Mouse (Mus musculus) heart, embryonic 15.5 days (tissue): ENCODE results near the gene Sumo1. TPM values are rescaled to one million over a fixed set of nuclear protein-coding genes. Genes with fewer than 3 reads are reported as not detected.

Experiments
- ATAC-seq: fragments of 200-750 bp; cut with Nextera tagmentation; replicated peaks from 2 replicates; pipeline ENCODE4 v1.8.0; 2017; ENCODE audit warnings: low read depth, moderate TSS enrichment; ENCODE audit not compliant: insufficient number of reproducible peaks, insufficient read depth, low FRiP score
- H3K27ac ChIP-seq: fragments of 300-500 bp; sonication (generic); 2 replicates; pipeline ENCODE4 v1.5.1; 2015; ENCODE audit warnings: mild to moderate bottlenecking, inconsistent platforms
- H3K27me3 ChIP-seq: fragments of 300-500 bp; sonication (generic); 2 replicates; pipeline ENCODE4 v1.6.1; 2015; ENCODE audit warnings: inconsistent platforms
- H3K36me3 ChIP-seq: fragments of 300-500 bp; sonication (generic); 2 replicates; pipeline ENCODE4 v1.6.1; 2015; ENCODE audit warnings: mild to moderate bottlenecking, inconsistent platforms
- H3K4me1 ChIP-seq: fragments of 300-500 bp; sonication (generic); replicated peaks from 2 replicates; pipeline ENCODE4 v1.6.1; 2015; ENCODE audit warnings: inconsistent platforms
- H3K4me2 ChIP-seq: fragments of 300-500 bp; sonication (generic); 2 replicates; pipeline ENCODE4 v1.6.1; 2015; ENCODE audit warnings: inconsistent platforms, mild to moderate bottlenecking, moderate library complexity
- H3K4me3 ChIP-seq: fragments of 300-500 bp; sonication (generic); 2 replicates; pipeline ENCODE4 v1.5.1; 2015; ENCODE audit warnings: mild to moderate bottlenecking, inconsistent platforms
- H3K9ac ChIP-seq: fragments of 300-500 bp; sonication (generic); 2 replicates; pipeline ENCODE4 v1.6.1; 2015; ENCODE audit warnings: mild to moderate bottlenecking, inconsistent platforms
- H3K9me3 ChIP-seq: fragments of 300-500 bp; sonication (generic); replicated peaks from 2 replicates; pipeline ENCODE4 v1.6.1; 2016; ENCODE audit warnings: inconsistent platforms
- WGBS: fragments of 180-500 bp; shearing (Covaris S2); methylation state at CpG from one replicate; pipeline ENCODE4 v1.1.7; 2015; ENCODE audit warnings: mixed read lengths; 5-methylcytosine and 5-hydroxymethylcytosine counted together
- polyA plus RNA-seq: library from polyadenylated mRNA; unstranded; fragments of >200 nt; fragmentation: Nextera tagmentation; extraction: Ambion mirVana; gene quantifications from 2 replicates; pipeline ENCODE4 v1.2.1, GENCODE M21; 2015

Gene Sumo1
- polyA plus RNA-seq, 1 experiment from 2014 or later = 215 TPM

DNA sequence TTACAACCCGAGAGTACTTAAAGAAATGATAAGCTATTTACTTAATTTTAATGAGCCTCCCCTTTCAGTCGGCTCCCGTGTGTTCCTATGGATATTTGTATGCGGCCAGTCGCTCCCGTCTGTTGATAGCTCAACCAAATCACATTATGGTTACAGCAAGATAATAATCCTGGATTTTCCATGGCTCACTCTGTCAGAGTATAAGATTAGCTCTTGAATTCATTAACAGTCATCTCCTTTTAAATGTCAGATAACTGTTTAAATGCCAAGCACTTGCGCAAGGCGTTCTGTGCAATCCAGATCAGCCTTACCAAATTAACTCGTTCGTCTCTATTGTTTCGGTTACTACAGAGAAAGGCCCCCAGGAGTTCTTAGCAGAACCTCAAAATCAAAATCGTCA, 77.8 kb downstream of the Sumo1 start:
- ATAC-seq = no peak
- Histone ChIP-seq H3K9ac (no peak overlapping the region), H3K36me3 (no peaks in the 10 kb centered on the region), H3K4me3 (0 out of 2 replicates have a peak overlapping the region, but pooled peaks have one; percentile 11), H3K27me3 (peaks cover 41% of the 10 kb centered on the region), H3K27ac (no peak overlapping the region), H3K4me2 (peak overlapping the region; percentile 42), H3K9me3 (no peaks in the 10 kb centered on the region), H3K4me1 (peaks cover 16% of the 10 kb centered on the region)
- 24% methylated on average over 12 of the region's 12 CpGs for WGBS

DNA sequence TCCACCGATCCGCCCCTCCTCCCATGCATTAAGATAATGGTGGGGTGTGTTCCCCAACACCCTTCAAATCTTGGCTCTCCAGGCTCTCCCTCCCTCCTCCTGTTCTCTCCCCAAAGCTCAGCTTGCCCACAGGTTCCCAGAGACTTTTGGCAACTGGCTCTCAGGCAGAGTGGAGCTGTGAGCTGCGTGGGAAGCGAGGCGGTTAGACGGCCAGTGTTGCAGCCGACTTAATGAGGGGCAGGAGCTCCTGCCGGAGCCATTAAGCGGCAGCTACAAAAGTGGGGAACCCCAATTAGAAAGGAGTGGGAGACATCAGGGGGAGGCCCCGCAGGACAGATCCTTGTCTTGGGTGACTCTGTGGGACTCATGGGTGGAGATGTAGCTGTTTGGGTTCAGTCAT, 78.3 kb downstream of the Sumo1 start:
- Histone ChIP-seq H3K9me3 (no peaks in the 10 kb centered on the region), H3K27me3 (peaks cover 41% of the 10 kb centered on the region), H3K36me3 (no peaks in the 10 kb centered on the region), H3K4me1 (peaks cover 16% of the 10 kb centered on the region), H3K27ac (no peak overlapping the region), H3K9ac (no peak overlapping the region), H3K4me2 (peak overlapping the region; percentile 42), H3K4me3 (0 out of 2 replicates have a peak overlapping the region, but pooled peaks have one; percentile 11)
- ATAC-seq = no peak
- WGBS = 17% methylated on average over 10 of the region's 10 CpGs

DNA sequence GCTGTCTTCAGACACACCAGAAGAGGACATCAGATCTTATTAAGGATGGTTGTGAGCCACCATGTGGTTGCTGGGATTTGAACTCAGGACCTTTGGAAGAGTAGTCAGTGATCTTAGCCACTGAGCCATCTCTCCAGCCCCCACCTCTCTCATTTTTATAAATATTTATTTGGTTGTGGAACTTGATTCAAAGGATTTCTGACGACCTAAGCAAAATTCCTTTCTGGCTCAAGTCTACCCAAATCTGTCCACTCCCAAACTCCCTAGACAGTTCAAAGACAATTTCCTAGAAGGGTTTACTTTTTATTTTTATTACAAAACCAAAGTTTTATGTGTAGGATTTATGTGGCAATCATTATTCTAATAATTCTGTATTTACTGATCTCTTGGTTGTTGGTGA, 81.4 kb downstream of the Sumo1 start:
- Histone ChIP-seq H3K27me3 (peaks cover 47% of the 10 kb centered on the region), H3K9me3 (no peaks in the 10 kb centered on the region), H3K4me2 (no peak overlapping the region), H3K27ac (no peak overlapping the region), H3K9ac (no peak overlapping the region), H3K4me1 (peaks cover 18% of the 10 kb centered on the region), H3K4me3 (no peak overlapping the region), H3K36me3 (no peaks in the 10 kb centered on the region)
- no peak for ATAC-seq
- 77% methylated on average over 1 of the region's 1 CpGs for WGBS

DNA sequence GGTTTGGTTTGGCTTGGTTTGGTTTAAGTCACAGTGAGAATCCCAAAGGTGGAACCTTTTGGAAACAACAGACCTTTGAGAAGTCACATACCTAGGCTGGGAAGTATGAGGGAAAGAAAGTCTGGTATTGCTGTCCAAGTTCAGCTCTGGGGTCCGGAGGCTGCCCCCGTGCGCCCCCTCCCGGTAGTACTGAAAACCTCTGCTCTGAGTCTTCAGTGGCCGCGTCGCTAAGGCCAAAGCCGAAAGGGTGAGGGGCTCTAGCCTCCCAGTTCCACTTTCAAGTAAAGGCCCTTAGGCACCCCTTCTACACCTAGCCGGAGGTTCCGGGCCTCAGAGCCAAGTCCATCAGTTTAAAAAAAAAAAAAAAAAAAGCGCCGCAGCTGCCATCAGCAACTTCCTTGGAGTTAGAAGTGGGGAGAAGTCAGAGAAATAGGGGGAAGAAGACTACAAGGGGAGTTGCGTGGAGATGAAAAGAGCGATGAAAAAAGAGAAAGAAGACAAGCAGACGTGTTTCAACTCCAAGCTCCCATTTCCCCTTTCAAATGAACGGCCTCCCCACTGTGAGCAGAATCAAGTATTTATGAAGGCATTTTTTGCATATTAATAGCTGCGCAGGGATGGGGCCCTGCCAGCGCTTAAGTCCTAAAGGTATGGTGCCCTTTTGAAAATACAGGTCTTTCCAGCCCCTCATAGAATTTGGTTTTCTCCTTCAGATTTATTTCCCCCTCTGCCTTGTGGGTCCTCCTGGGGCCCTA, 85.8 kb downstream of the Sumo1 start:
- Histone ChIP-seq H3K9me3 (no peaks in the 10 kb centered on the region), H3K4me1 (peaks cover 9% of the 10 kb centered on the region), H3K27me3 (peaks cover 19% of the 10 kb centered on the region), H3K27ac (no peak overlapping the region), H3K9ac (no peak overlapping the region), H3K4me2 (peak overlapping the region; percentile 57), H3K36me3 (no peaks in the 10 kb centered on the region), H3K4me3 (peak overlapping the region; percentile 28; the same call in 1 of the 2 replicates)
- no peak for ATAC-seq
- 14% methylated on average over 17 of the region's 18 CpGs for WGBS

DNA sequence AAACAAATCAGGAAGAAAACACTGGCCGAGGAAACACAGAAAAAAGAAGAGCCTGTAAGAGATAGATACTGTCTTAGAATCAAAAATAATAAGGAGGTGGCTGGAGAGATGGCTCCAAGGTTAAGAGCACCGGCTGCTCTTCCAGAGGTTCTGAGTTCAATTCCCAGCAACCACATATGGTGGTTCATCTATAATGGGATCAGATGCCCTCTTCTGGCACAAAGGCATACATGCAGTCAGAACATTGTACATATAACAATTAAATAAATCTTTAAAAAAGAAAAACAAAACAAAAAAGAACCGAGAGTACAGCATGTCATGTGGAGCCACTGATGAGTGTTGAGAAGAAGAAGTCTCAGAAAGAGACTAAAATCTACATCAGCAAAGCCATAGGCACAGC, 89.8 kb downstream of the Sumo1 start:
- no peaks in the 10 kb centered on the region for H3K9me3 ChIP-seq
- 79% methylated on average over 3 of the region's 3 CpGs for WGBS
- H3K27me3 ChIP-seq = peaks cover 22% of the 10 kb centered on the region
- no peaks in the 10 kb centered on the region for H3K36me3 ChIP-seq
- H3K4me1 ChIP-seq = peaks cover 16% of the 10 kb centered on the region
- no peak overlapping the region for H3K27ac ChIP-seq
- no peak for ATAC-seq
- H3K4me3 ChIP-seq = no peak overlapping the region
- no peak overlapping the region for H3K9ac ChIP-seq
- no peak overlapping the region for H3K4me2 ChIP-seq

DNA sequence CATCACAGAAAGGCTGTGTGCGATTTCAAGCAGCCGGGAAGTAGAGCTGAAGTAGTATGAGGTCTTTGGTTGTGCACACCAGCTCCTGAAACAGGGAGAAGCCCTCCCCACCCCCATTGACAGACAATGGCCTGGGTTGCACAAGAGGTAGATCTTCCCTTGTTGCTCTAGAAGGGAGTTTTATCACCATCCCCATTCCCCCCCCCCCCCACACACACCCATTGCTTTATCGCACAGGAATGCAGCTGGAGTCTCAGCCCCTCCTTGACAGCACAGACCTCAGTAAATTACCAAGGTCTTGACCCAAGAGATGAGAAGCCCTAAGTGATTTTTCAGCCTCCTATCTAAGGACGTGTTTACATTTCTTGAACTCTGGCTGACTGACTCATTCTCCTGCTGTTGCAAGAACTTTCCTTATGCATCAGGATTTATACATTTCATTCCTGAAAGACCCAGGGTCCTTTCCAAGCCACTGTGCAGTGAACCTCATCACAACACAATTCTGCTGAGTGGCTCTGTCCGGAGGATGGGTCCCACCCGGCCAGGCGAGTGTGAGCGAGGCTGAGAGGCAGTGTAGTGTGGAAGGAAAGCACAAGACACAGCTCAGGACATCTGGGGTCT, 90.4 kb downstream of the Sumo1 start:
- H3K27me3 ChIP-seq = peaks cover 23% of the 10 kb centered on the region
- H3K36me3 ChIP-seq = no peaks in the 10 kb centered on the region
- peak; percentile 47 for ATAC-seq
- H3K4me1 ChIP-seq = peaks cover 16% of the 10 kb centered on the region
- H3K27ac ChIP-seq = no peak overlapping the region
- H3K9ac ChIP-seq = no peak overlapping the region
- H3K4me2 ChIP-seq = no peak overlapping the region
- H3K4me3 ChIP-seq = no peak overlapping the region
- no peaks in the 10 kb centered on the region for H3K9me3 ChIP-seq
- whole genome bisulfite sequencing = 21% methylated on average over 8 of the region's 8 CpGs

DNA sequence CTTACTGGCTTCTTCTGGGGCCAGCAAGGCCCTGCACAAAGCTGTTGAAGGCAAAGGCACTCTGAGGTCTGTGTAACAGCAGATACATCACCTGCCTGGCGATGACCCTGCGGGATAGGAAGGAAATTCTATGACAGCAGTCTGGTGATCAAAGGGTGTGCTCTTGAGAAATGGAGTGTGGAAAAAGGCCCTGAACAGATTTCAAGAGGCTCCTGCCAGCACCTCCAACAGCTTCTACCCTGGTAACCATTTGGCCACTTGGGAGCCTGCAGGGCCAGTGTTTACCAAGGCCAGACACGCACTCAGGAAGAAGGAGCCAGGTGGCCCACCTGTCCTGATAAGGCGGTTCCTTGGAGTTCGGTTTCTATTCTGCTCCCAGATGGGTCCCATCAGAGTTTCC, 91.3 kb downstream of the Sumo1 start:
- no peak overlapping the region for H3K9ac ChIP-seq
- peaks cover 18% of the 10 kb centered on the region for H3K27me3 ChIP-seq
- WGBS = 34% methylated on average over 5 of the region's 5 CpGs
- H3K4me1 ChIP-seq = peaks cover 14% of the 10 kb centered on the region; the same call in 1 of the 2 replicates
- no peaks in the 10 kb centered on the region for H3K9me3 ChIP-seq
- H3K27ac ChIP-seq = no peak overlapping the region
- H3K4me2 ChIP-seq = no peak overlapping the region
- ATAC-seq = no peak
- H3K36me3 ChIP-seq = no peaks in the 10 kb centered on the region
- H3K4me3 ChIP-seq = no peak overlapping the region

DNA sequence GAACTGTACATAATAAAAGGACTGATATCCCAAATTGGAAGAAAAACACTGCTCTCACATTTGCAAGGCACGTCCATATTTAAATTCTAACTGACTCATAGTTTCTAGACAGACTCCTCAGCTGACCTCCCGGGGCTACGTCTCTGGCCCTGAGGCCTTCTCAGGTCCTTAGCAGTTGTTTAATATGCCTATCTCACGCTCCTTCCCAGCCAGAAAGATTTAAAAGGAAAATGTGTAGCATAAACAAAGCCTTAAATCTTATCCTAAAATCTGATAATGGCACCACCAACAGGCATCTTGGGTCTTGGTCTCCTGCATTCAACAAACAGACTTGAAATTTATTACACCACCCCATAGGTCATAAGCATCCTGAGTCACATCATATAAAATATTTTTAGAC, 91.9 kb downstream of the Sumo1 start:
- no peak for ATAC-seq
- no peak overlapping the region for H3K27ac ChIP-seq
- H3K4me3 ChIP-seq = no peak overlapping the region
- H3K4me2 ChIP-seq = no peak overlapping the region
- H3K36me3 ChIP-seq = no peaks in the 10 kb centered on the region
- no peaks in the 10 kb centered on the region for H3K9me3 ChIP-seq
- no peak overlapping the region for H3K9ac ChIP-seq
- 58% methylated on average over 4 of the region's 4 CpGs for WGBS
- peaks cover 15% of the 10 kb centered on the region for H3K27me3 ChIP-seq
- H3K4me1 ChIP-seq = peaks cover 14% of the 10 kb centered on the region; the same call in 1 of the 2 replicates

DNA sequence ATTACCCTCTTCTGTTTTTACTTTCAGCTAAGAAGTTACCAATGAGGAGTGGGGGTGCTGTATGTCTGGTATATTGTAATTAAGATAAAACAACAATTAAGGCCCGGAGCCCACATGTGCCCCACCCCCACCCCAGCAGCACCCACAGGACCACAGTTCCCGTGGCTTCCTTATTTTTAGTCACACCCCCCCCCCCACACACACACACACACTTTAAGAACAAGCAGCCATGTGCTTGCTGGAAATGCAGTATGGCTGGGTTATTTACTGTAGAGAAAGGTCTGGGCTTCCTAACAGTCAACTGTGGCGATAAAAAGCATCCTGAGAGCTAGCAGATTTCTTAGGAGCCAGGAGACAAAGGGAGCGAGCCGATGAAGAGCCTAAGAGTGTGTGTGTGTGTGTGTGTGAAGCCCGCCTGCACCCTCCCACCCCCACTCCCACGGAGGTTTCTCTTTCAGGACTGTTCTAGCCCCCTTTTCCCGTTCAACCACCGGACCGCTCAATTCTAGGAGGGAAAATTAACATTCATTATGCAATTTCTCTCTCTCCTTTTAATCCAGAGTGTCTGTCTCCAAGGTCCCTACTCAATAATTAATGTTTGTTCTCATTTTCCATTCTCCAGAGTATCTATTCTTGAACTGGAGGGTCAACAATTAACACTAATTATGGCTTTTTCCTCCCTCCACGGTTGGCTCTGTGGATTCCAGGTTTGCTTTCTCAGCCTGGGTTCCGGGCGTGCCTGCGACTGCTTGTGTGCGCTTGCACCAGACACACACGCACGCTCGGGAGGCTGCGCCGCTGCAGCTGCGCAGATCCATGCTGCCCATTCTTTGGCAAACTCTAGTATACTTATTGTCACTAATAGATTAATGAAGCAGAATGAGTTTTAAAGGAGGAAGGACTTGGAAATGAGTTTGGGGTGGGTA, 96.1 kb downstream of the Sumo1 start:
- no peak for ATAC-seq
- Histone ChIP-seq H3K27ac (no peak overlapping the region), H3K9me3 (no peaks in the 10 kb centered on the region), H3K27me3 (peaks cover 8% of the 10 kb centered on the region; the same call in 1 of the 2 replicates), H3K4me1 (peaks cover 4% of the 10 kb centered on the region; the same call in 1 of the 2 replicates), H3K9ac (no peak overlapping the region), H3K4me2 (peak overlapping the region; percentile 54), H3K36me3 (no peaks in the 10 kb centered on the region), H3K4me3 (peak overlapping the region; percentile 22)
- WGBS = 52% methylated on average over 21 of the region's 21 CpGs

DNA sequence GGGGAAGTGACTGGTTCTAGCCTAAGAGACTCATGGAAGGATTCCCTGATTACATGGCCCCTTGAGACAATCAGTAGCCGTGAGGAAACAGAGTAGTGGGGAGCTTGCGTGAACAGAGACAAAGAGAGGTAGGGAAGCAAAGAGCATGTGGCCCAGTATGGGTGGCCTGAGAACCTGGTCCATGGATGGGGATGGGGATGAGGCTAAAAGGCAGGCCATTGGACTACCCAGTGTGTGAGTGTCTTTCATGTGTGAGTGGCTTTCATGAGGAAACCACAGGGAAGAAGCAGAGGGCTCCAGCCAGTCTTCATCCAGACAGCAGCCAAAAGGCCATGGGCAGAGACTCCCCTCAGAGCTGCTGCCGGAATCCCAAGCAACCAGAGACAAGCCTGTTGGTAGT, 96.8 kb downstream of the Sumo1 start:
- Histone ChIP-seq H3K27ac (no peak overlapping the region), H3K27me3 (peaks cover 8% of the 10 kb centered on the region; the same call in 1 of the 2 replicates), H3K9ac (no peak overlapping the region), H3K36me3 (no peaks in the 10 kb centered on the region), H3K9me3 (no peaks in the 10 kb centered on the region), H3K4me3 (no peak overlapping the region), H3K4me2 (no peak overlapping the region), H3K4me1 (no peaks in the 10 kb centered on the region; the same call in 1 of the 2 replicates)
- ATAC-seq = no peak
- WGBS = 74% methylated on average over 3 of the region's 3 CpGs

DNA sequence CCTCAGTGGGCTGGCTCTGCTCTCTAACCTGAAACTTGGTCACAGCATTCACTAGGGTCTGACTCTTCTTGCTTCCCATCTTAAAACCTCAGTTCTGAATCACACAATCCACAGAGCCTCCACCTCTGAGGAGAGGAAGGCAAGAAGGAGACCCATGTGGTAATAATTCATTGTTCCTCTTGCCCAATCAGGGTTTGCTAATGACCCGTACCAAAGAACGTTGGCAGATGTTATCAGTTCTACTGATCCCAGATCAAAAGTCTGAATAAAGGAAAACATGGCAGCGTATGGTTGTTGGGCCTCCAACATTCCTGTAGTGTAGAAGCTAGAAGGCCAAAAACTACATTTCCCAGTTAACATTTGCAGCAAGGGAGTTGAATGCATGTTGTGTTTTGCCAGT, 99.1 kb downstream of the Sumo1 start:
- ATAC-seq = no peak
- WGBS = 83% methylated on average over 3 of the region's 3 CpGs
- H3K4me1 ChIP-seq = no peaks in the 10 kb centered on the region; the same call in 1 of the 2 replicates

More for the DNA sequence above, 99.1 kb downstream of the Sumo1 start:
- H3K4me3 ChIP-seq = no peak overlapping the region
- H3K36me3 ChIP-seq = no peaks in the 10 kb centered on the region
- no peak overlapping the region for H3K4me2 ChIP-seq
- H3K9me3 ChIP-seq = no peaks in the 10 kb centered on the region
- H3K9ac ChIP-seq = no peak overlapping the region
- H3K27me3 ChIP-seq = peaks cover 2% of the 10 kb centered on the region; the same call in 1 of the 2 replicates
- H3K27ac ChIP-seq = no peak overlapping the region
